Mouse (Mus musculus): ENCODE results near the gene Cdadc1.

- TF ChIP-seq CTCF (IDR thresholded peaks at IDR 0.05; ENCODE audit: low read depth) (no peak), EP300 (IDR thresholded peaks at IDR 0.05; ENCODE audit: low read depth) (no peak)
Measured at GRCm38 (mm10) chr14:59555018-59555417, 42.7 kb downstream of the Cdadc1 start.
